Mouse (Mus musculus) erythroblast, embryonic 14.5 days (primary cell): ENCODE data around the gene 4930518I15Rik.

Experiments used
- GATA1 ChIP-seq: IDR thresholded peaks from 2 replicates; pipeline ENCODE4 v1.6.1; 2012; ENCODE audit warnings: low read length, inconsistent platforms, mixed read lengths
- TAL1 ChIP-seq: IDR thresholded peaks from 3 replicates; pipeline ENCODE4 v1.6.1; 2012; ENCODE audit warnings: low read length, inconsistent platforms, mixed read lengths

- no peak for TF ChIP-seq TAL1
- TF ChIP-seq GATA1: no peak
Measured at GRCm38 (mm10) chr2:156814893-156815292, 42.9 kb downstream of the 4930518I15Rik start.
